Mouse (Mus musculus) embryo, embryonic 11 days (tissue): ENCODE results near the gene Dido1.
A peak's percentile ranks its signal among the peaks of the same experiment; 100 is the strongest.

Experiments used
- DNase-seq: peaks from one replicate; pipeline ENCODE4 v3.0.0-alpha.2; 2015

The Dido1 gene

DNA sequence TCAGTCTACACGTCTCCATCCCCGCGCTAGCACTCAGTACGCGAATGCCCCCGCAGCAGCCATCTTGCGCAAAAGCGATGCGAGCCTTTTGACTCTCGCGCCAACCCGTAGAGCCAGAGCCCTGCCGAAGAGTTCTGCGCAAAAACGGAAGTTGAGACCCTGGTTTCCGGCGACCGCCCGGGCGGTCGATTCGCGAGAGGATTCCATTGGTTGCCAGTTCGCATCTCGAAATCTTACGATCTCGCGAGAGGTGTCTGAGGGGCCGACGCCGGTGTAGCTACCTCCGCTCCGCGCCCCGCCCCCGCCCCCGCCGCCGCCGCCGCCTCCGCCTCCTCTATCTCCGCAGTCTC is at the start of gene Dido1, which contains the start of gene Gid8:
Dido1 (minus strand) TSS at position 77 of the 350 bp plus-strand sequence.
Gid8 (plus strand) TSS at position 195 of the 350 bp plus-strand sequence.
- peak; percentile 98 for DNase-seq

DNA sequence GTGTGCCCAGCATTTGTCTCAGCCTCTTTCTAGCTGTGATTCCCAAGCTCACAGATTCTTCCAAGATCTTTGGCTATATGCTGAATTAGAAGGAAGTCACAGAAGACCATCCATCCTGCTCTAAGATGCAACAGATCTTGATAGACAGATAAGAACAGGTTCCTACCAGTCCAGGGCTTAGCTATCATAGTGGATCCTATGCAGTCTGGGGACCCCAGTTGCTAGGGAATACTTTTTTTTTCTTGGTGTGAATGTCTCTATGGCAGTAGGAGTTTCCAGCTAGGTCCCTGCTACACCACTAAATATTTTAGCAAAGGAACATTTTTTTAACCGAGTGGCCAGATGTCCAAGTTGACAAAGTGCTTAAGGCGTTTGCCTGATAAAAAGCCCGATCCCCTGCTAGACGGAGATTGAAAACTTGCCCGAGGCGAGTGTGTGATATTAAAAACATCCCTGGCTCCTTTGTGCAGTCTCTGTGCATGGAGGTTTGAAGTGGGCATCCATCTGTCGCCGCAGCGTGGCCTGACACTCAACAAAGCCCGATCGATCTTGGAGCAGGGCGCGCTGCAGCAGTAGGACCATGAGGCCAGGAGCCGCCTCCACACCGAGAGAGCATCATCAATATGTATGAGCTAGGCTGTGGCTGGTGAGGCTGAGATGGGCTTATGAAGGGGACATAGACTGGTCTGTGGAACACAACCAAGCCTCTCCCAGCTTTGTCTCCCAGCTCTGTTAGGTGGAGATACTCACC is 48.9 kb upstream of the Dido1 start:
- peak; percentile 54 for DNase-seq

DNA sequence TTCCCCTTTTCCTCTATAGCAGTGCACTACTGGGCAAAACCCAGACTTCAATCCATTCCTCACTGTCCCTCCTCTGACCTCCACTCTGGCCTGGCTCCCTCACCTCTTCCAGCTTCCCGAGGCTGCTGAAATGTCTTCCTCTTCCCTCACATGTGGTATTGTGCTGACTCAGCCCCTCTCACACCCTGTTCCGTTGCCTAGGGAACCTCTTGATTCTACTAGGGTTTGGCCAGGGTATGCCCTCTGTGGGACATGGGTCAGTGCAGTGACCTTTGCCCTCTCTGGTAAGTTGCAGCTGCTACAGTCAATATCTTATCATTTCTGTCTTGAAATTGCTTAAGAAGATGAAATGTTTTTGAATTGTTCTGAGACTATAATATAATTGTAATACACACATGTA is 47.0 kb upstream of the Dido1 start:
- peak; percentile 44 for DNase-seq

DNA sequence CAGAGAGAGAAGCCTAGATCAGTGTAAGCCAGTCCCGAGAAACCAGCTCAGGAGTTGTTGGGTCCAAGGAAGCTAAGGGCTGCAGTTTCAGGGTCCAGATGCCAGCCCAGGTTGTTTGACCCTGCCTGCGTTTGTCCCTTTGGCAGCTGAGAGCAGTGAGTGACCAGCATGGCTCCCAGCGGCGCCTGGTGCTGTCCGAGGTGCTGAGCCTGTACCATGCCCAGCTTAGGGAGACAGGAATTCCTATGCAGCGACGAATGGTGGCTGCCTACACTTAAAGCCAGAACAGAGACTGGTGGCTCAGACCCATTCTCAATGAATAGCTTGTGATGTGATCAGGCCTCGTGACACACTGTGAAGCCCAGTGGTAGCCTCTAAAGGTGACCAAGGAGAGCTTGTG is 46.1 kb upstream of the Dido1 start:
- DNase-seq: peak; percentile 81

DNA sequence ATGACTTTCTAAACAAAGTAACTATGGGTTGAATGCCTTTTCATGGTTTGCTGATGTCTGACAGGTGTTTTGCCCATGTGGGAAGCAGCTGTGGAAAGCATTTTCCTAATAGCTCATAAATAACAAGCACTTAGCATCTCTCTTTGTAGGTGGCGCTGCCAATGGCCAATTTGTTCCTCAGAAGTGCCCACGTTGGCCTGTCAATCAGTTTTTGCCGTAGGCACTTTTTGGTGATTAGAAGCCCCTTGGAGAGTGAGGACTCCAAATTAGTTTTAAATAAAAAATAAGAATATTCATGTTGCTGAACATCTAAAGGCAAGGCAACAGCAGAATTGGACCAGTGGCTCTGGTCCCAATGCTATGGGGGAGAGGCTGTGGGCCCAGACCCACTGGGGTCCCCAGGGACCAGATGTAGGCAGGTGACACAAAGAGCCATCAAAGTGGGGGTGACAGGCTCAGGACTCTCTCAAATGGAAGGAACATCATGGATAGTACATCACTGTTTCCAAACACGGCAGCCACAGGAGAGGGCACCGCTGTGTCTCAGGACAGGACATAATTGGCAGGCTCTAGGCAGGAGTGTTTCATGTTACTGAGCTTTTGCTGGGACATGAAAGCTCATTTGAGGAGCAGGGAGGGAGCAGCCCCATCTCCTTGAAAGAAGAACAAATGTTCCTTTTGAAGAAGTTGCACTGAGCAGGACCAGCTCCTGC is 45.3 kb upstream of the Dido1 start:
- DNase-seq: no peak

DNA sequence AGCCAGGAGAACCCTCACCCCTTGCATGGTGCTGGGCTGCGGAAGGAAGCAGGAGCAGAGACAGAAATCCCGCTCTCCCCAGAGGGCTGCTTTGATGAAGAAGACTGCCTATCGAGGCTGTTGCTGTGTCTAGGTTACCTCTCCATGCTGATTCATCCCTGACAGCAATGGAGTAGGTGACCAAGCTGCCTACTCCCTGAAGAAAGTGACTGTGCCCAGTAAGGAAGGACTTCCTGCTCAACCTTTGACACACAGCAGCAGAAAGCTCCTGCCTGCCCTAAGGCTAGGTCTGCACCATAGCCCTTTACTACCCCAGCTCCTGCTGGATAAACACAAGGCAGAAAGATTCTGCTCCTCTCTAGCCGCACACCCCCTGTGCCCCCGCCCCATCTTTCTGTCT is 39.1 kb upstream of the Dido1 start:
- no peak for DNase-seq

DNA sequence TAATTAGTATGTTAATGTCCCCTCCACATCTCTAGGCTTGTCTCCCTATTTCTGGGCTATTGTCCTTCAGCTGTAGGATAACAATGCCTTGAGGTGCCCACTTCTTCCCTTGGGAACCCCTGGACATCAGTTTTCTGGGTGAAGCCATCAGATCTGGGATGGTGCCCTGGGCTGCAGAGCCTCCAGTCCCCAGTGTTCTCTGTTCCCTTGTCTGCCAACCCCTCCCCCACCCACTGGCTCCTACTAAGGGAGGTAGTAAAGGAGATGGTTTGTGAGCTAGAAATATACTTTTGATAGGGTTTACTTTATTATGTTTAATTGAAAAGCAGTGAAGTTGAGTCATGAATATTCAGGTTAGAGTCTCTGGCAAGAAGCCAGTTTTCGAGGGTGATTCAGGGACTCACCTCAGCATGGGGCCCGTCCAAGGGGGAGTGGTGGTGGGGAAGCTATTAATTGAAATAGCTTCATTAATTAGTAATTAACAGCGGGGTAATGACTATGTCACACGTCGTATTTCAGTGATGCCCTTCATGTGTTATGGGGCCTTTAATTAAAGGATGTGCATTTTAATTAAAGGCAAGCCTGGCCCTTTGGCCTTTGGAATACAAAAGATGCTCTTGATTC is 36.9 kb upstream of the Dido1 start:
- no peak for DNase-seq

DNA sequence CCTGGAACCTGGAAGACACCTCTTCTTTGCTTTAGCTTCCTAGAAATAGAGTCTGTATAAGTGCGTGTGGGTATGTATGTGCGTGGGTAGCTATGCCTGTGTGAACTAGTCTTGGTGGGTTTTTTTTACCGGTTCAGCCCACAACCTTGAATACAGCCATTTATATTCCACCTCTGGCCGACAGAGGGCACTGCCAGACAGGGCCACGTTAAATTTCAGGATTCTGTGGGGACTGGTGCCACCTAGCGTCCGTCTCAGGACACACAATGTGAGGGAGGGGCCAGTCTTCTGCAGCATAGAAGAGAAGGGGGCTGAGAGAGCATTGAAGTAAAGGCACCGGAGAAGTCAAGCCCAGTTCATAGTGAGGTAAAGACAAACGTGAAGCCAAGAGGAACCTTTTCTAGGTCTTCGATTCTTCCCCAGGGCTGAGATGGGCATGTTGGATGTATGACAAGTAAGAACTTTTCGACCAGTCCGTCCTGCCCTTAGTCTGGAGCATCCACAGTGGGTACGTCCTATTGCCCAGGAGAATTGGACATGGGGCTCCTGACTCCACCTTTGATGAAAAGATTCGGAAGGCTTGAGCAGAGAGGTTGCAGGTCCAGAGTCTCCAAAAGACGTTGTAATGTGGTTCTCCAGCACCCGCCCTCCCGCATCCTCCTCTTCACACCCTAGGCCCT is 35.6 kb upstream of the Dido1 start:
- peak; percentile 85 for DNase-seq

DNA sequence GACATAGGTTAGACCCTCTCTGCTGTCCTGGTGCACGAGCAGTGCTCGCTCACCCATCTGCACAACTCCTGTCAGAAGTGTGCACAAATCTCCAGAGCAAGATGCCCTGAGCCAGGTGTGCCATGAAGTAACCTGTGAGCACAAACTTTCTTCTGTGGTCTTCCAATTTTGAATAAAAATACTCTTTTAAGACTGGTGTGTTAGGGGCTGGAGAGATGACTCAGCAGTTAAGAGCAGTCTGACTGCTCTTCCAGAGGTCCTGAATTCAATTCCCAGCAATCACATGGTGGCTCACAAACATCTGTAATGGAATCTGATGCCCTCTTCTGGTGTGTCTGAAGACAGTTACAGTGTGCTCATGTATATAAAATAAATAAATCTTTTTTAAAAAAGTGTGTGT is 33.5 kb upstream of the Dido1 start:
- no peak for DNase-seq

DNA sequence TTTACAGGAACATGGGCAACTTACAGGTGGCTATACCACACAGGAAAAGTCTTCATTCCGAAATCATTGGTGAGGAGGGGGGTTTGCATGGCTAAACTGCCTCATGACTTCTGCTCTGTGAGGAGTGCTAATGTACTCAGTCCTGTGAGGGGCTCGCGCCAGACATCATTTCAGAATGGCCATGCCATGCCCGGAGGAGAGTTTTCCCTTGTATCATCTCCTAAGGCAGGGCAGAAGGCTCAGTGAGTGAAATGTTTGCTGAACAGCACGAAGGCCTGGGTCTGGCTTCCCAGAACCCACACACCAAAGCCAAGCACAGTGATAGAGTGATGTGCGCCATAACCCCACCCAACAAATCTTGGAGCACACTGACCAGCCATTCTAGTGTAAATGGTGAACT is 33.0 kb upstream of the Dido1 start:
- DNase-seq: no peak

DNA sequence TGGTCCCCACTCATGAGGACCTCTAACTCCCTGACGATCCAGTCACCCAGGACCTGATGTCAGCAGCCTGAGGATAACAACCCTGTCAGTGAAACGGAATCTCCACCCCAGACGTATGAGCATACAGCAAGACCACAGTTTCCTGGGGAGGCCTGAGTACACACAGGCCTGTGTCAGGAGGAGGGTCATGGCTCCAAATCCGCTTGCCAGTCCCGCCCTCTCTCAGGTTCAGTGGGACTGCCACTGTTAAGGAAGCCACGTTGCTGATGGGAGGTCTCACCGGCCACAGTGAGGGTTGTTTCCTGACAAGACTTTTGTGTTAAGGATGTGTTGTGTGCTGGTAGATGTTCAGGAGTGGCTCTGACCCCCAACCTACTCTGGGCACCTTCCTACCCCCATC is 31.6 kb upstream of the Dido1 start:
- DNase-seq: no peak

DNA sequence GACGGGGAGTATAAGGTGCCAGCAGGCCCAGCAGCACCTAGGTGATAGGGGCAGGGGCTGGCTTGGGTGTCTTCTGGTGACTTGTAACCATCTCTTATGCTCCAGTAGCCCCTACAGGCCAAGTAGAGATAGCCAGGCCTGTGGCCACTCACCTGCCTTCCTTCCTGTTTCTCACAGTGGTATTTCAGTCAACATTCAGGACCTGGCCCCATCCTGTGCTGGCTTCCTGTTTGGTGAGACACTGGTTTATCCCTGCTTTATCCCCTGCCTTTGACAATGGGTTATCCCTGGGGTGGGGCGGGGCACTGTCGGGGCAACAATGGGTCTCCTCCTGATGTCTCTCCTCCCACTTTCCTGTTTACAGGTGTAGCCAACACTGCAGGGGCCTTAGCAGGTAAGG is 30.6 kb upstream of the Dido1 start:
- DNase-seq: no peak

DNA sequence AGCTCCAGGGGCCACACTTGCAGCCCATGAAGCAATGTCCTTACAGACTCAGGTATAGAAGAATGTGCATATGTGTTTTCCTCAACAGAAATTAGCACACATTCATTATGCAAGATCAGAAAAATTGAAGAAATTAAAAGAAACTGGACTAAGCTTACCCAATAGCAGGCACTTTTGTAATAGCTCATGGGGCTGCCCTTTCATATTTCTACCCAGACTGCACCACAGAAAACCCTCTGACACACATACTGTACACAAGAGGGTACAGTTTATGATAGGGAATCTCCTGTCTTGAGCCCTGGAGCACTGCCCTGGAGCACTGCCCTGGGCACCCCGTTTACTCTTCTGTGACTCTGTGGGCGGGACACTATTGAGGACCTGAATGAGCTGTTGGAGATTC is 28.2 kb upstream of the Dido1 start:
- no peak for DNase-seq

DNA sequence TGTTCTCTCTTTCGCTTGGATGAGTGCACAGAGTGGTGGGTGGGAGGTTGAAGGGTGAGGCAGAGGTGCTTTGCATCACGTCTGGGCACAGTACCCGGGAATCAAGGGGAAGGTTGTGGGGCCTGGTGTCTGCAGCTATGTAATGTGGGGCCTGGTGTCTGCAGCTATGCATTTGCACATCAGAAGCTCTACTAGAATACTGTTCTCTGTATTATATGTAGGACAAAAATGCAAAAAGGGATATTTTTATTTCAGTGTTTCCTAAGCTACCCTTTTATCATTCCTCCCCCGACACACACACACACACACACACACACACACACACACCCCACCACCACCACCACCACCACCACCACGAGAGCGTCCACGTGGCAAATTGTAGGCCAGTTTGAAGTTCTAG is 25.4 kb upstream of the Dido1 start:
- DNase-seq: no peak

DNA sequence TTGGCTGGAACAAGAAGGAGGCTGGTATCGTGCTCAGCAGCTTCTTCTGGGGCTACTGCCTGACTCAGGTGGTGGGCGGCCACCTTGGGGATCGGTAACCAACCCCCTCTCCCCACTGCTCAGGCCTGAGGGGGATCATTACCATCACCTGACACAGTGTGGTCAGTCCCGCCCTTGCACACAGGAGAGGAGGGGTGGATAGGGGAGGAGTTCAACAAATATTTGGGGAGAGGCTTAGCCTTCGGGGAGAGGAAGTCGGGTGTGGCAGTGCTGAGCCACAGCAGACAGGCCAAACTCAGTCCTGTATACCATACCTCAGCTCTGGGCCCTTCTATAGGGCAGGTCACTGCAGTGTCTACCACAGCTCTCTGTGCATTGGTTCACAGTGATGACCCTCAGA is 22.2 kb upstream of the Dido1 start:
- no peak for DNase-seq

DNA sequence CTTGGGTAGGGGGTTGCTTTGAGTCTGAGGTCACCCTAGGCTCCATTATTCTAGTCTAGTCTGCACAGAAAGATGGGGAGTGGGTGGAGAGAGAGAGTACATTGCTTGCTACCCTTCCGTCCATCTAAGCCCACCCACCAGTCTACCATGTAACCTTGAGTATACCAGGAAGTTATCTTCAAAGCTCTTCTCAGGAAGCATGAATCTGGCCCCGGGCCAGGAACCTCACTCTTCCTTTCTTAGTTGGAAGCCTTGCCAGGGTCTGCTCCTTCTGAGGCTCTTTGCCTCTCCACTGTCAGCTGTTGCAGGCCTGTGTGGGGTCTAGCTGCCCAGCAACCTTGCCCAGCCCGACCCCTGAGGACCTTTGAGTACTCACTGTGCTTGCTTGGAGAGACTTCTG is 21.2 kb upstream of the Dido1 start:
- no peak for DNase-seq

DNA sequence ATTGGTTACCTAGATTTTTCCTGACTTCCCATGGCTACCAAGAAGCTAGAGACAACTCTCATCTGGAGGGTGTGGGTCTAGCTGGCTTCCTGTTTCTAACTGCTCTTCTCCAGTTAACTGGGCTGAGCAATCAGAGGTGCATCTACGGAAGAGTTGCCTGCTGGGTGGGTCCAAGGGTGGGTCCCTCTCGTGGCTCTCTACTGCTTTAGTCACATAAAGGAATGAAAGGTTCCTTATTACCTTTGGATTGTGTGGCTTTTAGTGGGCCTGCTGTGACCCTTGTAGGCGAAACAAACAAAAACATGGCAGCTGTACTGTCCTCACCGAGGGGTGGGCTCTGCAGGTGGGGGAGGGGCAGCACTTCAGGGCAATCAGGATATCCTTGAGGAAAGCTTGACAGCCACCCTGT is 17.8 kb upstream of the Dido1 start:
- DNase-seq: no peak

DNA sequence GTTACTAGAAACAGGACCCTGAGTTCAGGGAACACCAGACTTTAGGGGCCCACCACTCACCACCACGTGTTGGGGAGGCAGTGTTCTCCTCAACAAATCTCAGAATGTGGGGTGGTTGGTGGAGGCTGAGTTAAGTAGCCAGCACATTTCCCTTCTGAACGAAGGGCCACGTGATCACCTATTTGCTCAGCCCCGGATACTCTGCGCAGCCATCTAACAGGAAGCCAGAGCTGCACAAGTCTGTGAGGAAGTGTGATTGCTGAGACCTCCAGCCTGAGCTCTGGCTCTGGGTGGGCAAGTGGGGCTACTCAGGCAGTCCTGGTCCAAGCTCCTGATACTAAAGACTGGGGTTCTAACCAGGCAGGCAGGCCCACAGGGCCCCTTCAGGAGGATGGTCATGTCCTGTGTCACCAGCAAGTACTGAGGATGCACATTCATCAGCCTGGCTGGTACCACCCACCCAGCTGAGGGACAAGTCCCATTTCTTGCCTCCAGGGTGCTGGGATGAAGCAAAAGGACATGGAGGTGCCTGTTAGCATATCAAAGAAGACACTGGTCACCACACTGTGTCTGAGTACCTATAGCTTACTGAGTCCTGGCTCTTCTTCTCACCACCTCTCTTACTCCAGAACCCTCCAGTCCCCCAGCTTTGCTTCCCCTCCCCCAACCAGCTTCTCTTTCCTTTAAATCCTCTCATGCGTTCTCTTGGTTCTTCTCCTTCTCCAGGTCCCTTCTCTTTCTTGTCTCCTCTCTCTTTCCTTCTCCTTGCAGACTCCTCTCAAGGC is 17.1 kb upstream of the Dido1 start:
- DNase-seq: no peak

DNA sequence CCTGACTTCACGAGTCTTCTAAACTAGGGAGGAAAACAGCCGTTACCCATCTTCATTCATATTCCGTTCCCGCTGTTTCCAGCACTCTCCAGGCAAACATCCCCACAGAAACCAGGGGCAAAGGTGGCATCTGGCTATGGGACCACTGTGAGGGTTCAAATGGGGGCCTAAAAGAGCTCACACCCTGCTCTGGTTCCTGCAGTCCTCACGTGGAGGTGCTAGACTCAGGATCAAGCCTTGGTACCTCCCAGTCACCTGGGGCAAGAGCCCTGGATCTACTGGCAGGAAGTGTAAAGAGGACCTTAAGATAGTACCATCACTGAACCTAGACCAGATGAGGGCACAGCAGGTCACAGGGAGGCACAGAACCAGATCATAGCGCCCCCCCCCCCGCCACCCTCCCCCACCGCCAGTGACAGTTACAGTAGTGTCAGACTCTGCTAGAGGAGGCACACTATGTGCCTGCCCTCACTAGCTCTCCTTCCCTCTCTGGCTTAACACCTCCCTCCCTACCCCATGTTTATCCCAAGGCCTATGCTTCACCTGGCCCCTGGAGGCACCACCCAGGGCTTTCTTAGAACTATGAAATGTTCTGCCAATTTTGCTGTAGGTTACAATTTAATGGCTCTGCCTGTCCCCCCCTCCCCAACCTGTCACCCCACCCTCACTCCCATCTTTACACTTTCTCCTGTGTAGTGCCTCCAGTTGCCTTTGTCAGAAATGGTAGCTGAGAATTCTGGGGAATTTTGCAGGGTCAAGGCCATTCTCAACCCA is 16.2 kb upstream of the Dido1 start:
- DNase-seq: no peak

DNA sequence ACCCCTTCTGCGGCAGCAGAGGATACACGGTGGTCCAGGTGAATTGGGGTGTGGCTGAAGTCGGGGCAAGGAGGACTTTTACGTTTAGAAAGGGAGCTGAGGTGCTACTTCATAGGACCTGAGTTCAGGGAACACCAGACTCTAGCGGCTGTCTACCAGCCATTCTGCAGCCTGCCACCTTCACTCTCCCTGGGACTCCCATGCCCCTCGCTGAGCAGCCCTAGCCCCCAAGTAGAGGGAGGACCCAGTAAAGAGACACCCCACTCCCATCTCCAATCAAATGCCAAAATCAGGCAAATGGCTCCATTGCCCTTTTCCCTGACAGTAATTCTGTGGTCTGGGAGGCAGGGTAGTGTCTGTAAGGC is 15.6 kb upstream of the Dido1 start:
- no peak for DNase-seq

DNA sequence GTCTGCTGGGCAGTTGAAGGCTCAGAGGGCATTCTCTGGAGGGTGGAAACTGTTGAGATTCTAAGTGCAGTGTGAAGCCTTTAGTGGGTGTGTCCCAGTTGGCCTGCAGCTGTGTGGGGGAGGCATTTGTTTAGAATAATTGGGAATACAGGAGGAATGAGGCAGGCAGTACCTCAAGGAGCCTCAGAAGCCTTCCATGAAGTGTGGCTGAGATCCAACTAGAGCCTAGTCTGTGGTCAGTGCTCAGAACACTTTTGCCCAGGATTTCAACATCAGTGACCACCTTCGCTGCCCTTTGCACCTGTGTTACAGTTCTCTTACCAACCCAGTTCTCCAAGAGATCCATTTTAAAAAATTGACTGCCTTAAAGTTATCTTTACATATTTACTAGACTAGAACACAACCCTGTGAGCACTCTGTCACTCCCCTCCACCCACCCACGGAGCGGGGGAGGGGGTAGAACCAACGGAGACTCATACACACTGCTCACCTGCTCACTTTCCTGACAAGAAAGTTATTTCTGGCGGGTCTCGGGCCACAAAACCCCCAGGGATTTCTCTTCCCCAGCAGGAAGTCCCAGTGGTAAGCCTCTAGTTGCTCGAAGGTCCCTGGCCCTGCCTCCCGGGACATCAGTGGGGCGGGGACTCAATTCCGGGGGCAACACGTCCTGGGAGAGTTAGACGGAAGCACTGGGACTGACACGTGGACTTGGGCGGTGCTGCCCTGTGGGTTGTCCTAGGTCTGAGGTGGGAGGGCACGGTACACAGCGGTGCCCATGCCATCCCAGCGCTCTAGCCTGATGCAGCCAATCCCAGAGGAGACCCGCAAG is 15.0 kb upstream of the Dido1 start, which contains the start of gene Slc17a9:
Slc17a9 (plus strand) TSS at position 679 of the 829 bp plus-strand sequence.
- DNase-seq: no peak
